Mouse (Mus musculus) spleen, adult 2 months (tissue): ENCODE data around the gene Pde6b.

ENCODE experiments used
- CTCF ChIP-seq: fragments of 200-500 bp; IDR thresholded peaks from 2 replicates; pipeline ENCODE4 v1.5.1; 2011; ENCODE audit warnings: mild to moderate bottlenecking, inconsistent platforms; ENCODE audit not compliant: insufficient read depth, insufficient read length, insufficient replicate concordance; ENCODE audit errors: extremely low read depth
- POLR2A ChIP-seq: fragments of 200-500 bp; IDR thresholded peaks from 2 replicates; pipeline ENCODE4 v1.6.1; 2011; ENCODE audit warnings: low read depth, low read length, inconsistent platforms

GRCm38 (mm10) chr5:108451611-108452010 lies 63.4 kb downstream of the Pde6b start:
- no peak for TF ChIP-seq CTCF
- TF ChIP-seq POLR2A = no peak
